Mouse (Mus musculus) MEL (cell line): ENCODE measurements around the gene Card11. TPM values are rescaled to one million over a fixed set of nuclear protein-coding genes. Genes with fewer than 3 reads are reported as not detected.

Experiments used
- DNase-seq: peaks from one replicate; pipeline ENCODE4 v3.0.0; 2011; ENCODE audit warnings: low read depth, low spot score
- H3K27ac ChIP-seq: 2 replicates; pipeline ENCODE4 v1.5.1; 2012; ENCODE audit warnings: low read depth, mild to moderate bottlenecking, control low read depth, low read length, moderate library complexity; ENCODE audit not compliant: control insufficient read depth
- H3K27me3 ChIP-seq, 2 experiments: fragments of 150-350 bp in 1 of 2; sonication (generic) in 1 of 2; 2 replicates each; pipeline ENCODE4 v1.6.1; 2012; ENCODE audit warnings: low read length in 2 of 2, mild to moderate bottlenecking in 2 of 2, improper control_type of control experiment in 1 of 2, moderate library complexity in 1 of 2; ENCODE audit not compliant: insufficient read depth in 2 of 2, control insufficient read depth in 1 of 2
- H3K36me3 ChIP-seq, 2 experiments: 2 replicates each; pipeline ENCODE4 v1.6.1; 2012 to 2014; ENCODE audit warnings: low read length in 2 of 2, improper control_type of control experiment in 1 of 2, inconsistent platforms in 1 of 2, mild to moderate bottlenecking in 1 of 2; ENCODE audit not compliant: insufficient read depth in 2 of 2, control insufficient read depth in 1 of 2
- H3K4me1 ChIP-seq, 2 experiments: fragments of 150-350 bp in 1 of 2; sonication (generic) in 1 of 2; 2 replicates each; pipeline ENCODE4 v1.6.1; 2012; ENCODE audit warnings: low read length in 2 of 2, improper control_type of control experiment in 1 of 2, mild to moderate bottlenecking in 1 of 2; ENCODE audit not compliant: insufficient read depth in 2 of 2, control insufficient read depth in 1 of 2
- H3K4me3 ChIP-seq, 2 experiments: fragments of 150-350 bp in 1 of 2; sonication (generic) in 1 of 2; 2 replicates each; pipeline ENCODE4 v1.5.1; 2012; ENCODE audit warnings: low read depth in 2 of 2, low read length in 2 of 2, mild to moderate bottlenecking in 2 of 2, moderate library complexity in 2 of 2, control low read depth in 1 of 2, improper control_type of control experiment in 1 of 2; ENCODE audit not compliant: control insufficient read depth in 1 of 2, insufficient read depth in 1 of 2
- H3K79me2 ChIP-seq: 2 replicates; pipeline ENCODE4 v1.6.1; 2012; ENCODE audit warnings: mild to moderate bottlenecking, low read length, moderate library complexity; ENCODE audit not compliant: control insufficient read depth, poor library complexity, insufficient read depth
- H3K9ac ChIP-seq: 2 replicates; pipeline ENCODE4 v1.6.1; 2012; ENCODE audit warnings: low read depth, mild to moderate bottlenecking, control low read depth, low read length, moderate library complexity; ENCODE audit not compliant: control insufficient read depth, poor library complexity, severe bottlenecking
- H3K9me3 ChIP-seq: fragments of 150-350 bp; sonication (generic); replicated peaks from 2 replicates; pipeline ENCODE4 v1.6.1; 2012; ENCODE audit warnings: mild to moderate bottlenecking, low read length, improper control_type of control experiment, moderate library complexity; ENCODE audit not compliant: insufficient read depth
- CHD1 ChIP-seq: IDR thresholded peaks from 2 replicates; pipeline ENCODE4 v1.6.1; 2012; ENCODE audit warnings: low read depth, mild to moderate bottlenecking, inconsistent platforms, low read length, improper control_type of control experiment
- CHD2 ChIP-seq: IDR thresholded peaks from 2 replicates; pipeline ENCODE4 v1.6.1; 2011; ENCODE audit warnings: low read length, improper control_type of control experiment
- ELF1 ChIP-seq: IDR thresholded peaks from 2 replicates; pipeline ENCODE4 v1.6.1; 2014; ENCODE audit warnings: low read depth, mild to moderate bottlenecking, inconsistent platforms, low read length, improper control_type of control experiment, moderate library complexity
- ETS1 ChIP-seq: IDR thresholded peaks from 2 replicates; pipeline ENCODE4 v1.6.1; 2012; ENCODE audit warnings: low read depth, mild to moderate bottlenecking, inconsistent platforms, low read length, improper control_type of control experiment, moderate library complexity
- GABPA ChIP-seq: IDR thresholded peaks from 2 replicates; pipeline ENCODE4 v1.6.1; 2012; ENCODE audit warnings: low read depth, mild to moderate bottlenecking, inconsistent platforms, low read length, improper control_type of control experiment, moderate library complexity
- GATA1 ChIP-seq: IDR thresholded peaks from 2 replicates; pipeline ENCODE4 v1.6.1; 2011; ENCODE audit warnings: low read depth, low read length, improper control_type of control experiment
- HCFC1 ChIP-seq: IDR thresholded peaks from 2 replicates; pipeline ENCODE4 v1.6.1; 2012; ENCODE audit warnings: low read depth, mild to moderate bottlenecking, inconsistent platforms, low read length, improper control_type of control experiment, moderate library complexity
- KAT2A ChIP-seq: conservative IDR thresholded peaks from 2 replicates; pipeline ENCODE4 v1.6.1; 2012; ENCODE audit warnings: low read depth, low read length, improper control_type of control experiment, inconsistent platforms
- NELFE ChIP-seq: IDR thresholded peaks from 2 replicates; pipeline ENCODE4 v1.6.1; 2011; ENCODE audit warnings: low read depth, low read length, improper control_type of control experiment
- NRF1 ChIP-seq: IDR thresholded peaks from 2 replicates; pipeline ENCODE4 v1.6.1; 2014; ENCODE audit warnings: low read depth, mild to moderate bottlenecking, inconsistent platforms, low read length, improper control_type of control experiment, moderate library complexity; ENCODE audit not compliant: poor library complexity, insufficient read depth, severe bottlenecking
- POLR2A ChIP-seq, 2 experiments: IDR thresholded peaks; 2 replicates each; pipeline ENCODE4 v1.6.1; 2011 to 2012; ENCODE audit warnings: low read length in 2 of 2, mild to moderate bottlenecking in 2 of 2, control low read depth in 1 of 2, improper control_type of control experiment in 1 of 2, low read depth in 1 of 2, moderate library complexity in 1 of 2; ENCODE audit not compliant: control insufficient read depth in 1 of 2, insufficient read depth in 1 of 2, poor library complexity in 1 of 2
- POLR2AphosphoS2 ChIP-seq: IDR thresholded peaks from 2 replicates; pipeline ENCODE4 v1.6.1; 2011; ENCODE audit warnings: low read length, improper control_type of control experiment
- POLR2AphosphoS5 ChIP-seq: IDR thresholded peaks from 2 replicates; pipeline ENCODE4 v1.6.1; 2012; ENCODE audit warnings: low read depth, borderline replicate concordance, mild to moderate bottlenecking, inconsistent platforms, low read length, moderate library complexity, mixed read lengths
- RCOR1 ChIP-seq: IDR thresholded peaks from 2 replicates; pipeline ENCODE4 v1.6.1; 2012; ENCODE audit warnings: low read depth, mild to moderate bottlenecking, inconsistent platforms, low read length, improper control_type of control experiment
- SIN3A ChIP-seq: IDR thresholded peaks from 2 replicates; pipeline ENCODE4 v1.6.1; 2012; ENCODE audit warnings: low read length, improper control_type of control experiment, inconsistent platforms
- TBP ChIP-seq: IDR thresholded peaks from 2 replicates; pipeline ENCODE4 v1.8.0; 2011; ENCODE audit warnings: low read depth, low read length, improper control_type of control experiment
- TCF12 ChIP-seq: IDR thresholded peaks from 2 replicates; pipeline ENCODE4 v1.6.1; 2014; ENCODE audit warnings: low read depth, mild to moderate bottlenecking, inconsistent platforms, low read length, improper control_type of control experiment, moderate library complexity
- ZKSCAN1 ChIP-seq: IDR thresholded peaks from 2 replicates; pipeline ENCODE4 v1.6.1; 2012; ENCODE audit warnings: low read depth, mild to moderate bottlenecking, inconsistent platforms, low read length, improper control_type of control experiment, moderate library complexity
- polyA plus RNA-seq, 2 experiments: library from polyadenylated mRNA; stranded (reverse) in 1 of 2; unstranded in 1 of 2; fragments of >175 nt in 1 of 2; fragments of >200 nt in 1 of 2; gene quantifications; 2 replicates each; pipeline versions ENCODE4 v1.2.1 to v1.2.4; 2012; ENCODE audit warnings: low replicate concordance in 2 of 2, low read depth in 1 of 2; ENCODE audit not compliant: insufficient read length in 2 of 2, insufficient read depth in 1 of 2, missing spikeins in 1 of 2
- total RNA-seq: library from RNA; depleted of rRNA; stranded (reverse); fragments of 300-350 nt; gene quantifications from 2 replicates; pipeline ENCODE4 v1.2.3, GENCODE M21; 2012

The Card11 gene
- total and polyA plus RNA-seq, 3 experiments = not detected

DNA sequence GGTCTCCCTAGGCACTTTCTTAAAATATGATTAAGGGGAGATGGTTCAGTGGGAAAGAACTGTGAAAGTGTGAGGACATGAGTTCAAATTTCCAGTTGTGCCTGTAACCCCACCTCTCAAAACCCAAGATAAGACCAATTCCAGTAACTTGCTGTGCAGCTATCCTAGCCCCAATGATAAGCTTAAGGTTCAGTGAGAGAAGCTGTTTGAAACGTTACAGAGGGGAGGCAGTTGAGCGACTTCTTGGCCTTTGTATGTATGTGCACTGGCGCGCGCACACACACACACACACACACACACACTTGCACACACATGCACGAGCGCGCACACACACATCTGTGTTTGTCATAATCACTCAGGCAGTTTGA, 169.3 kb downstream of the Card11 start (continued):
- TF ChIP-seq ELF1 (no peak), NRF1 (no peak), GABPA (no peak), CHD2 (no peak), SIN3A (peak; percentile 67), ZKSCAN1 (no peak), POLR2AphosphoS5 (no peak), HCFC1 (peak; percentile 23; the same call in 1 of the 2 replicates), NELFE (no peak; the same call in 1 of the 2 replicates)
- TF ChIP-seq, all 39 proteins: peak for 10

DNA sequence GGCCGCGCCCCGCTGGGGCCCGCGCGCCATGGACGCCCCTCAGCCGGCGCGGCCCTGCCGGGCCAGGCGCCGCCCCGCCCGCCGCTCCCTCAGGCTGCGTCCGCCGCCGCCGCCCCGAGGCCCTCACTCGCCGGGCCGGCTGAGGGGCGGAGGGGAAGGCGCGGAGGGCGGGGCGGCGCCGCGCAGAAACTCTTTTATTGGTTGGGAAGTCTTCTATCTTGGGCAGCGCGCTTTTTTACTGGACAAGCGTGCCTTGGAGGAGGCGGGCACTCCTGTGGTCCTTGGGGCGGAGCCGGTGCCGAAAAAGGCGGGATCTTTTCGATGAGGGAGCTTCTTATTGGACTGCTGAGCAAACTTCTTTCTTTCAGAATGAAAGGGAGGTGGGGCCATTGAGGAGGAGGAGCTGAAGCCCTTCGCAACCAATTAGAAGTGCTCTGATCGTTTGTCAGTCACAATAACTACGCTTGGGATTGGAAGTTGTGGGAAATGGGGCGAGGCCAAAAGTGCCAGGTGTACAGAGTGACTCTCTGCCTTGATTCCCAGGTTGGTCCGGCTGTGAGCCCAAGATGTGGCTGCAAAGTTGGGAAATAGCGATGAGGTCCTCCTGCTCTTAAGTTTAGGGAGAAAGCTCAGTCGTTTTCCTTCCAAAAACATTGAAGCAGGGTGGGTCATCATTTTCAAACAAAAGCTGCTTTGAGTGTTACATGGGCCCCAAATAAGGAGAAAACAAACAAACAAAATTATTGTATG, 169.9 kb downstream of the Card11 start, which contains the start of gene Gna12:
Gene Gna12 (minus strand): TSS at position 118 of the 750 bp plus-strand sequence.
- TF ChIP-seq KAT2A (0 out of 2 replicates have a peak, but pooled peaks have one; percentile 26), GABPA (no peak), NELFE (peak; percentile 2; the same call in 1 of the 2 replicates), NRF1 (peak; percentile 32; the same call in 1 of the 2 replicates), TBP (peak; percentile 8; the same call in 1 of the 2 replicates), CHD2 (peak; percentile 41; the same call in 1 of the 2 replicates), CHD1 (0 out of 2 replicates have a peak, but pooled peaks have one; percentile 74), RCOR1 (no peak), TCF12 (peak; percentile 28; the same call in 1 of the 2 replicates), ETS1 (no peak), SIN3A (peak; percentile 58; the same call in 1 of the 2 replicates), GATA1 (peak; percentile 40; the same call in 1 of the 2 replicates), POLR2AphosphoS2 (peak; percentile 41; the same call in 1 of the 2 replicates), POLR2A (IDR thresholded peaks at IDR 0.05; ENCODE audit: control insufficient read depth in 1 of 2, insufficient read depth in 1 of 2, low read depth in 1 of 2, low read length in 2 of 2, poor library complexity in 1 of 2) (peak in 1 of 2 experiments; percentile 61; a peak in 1 of 4 replicates), ELF1 (no peak)
- H3K36me3 ChIP-seq = peaks cover 0 to 15% of the 10 kb centered on the region in 2 experiments; a peak in 2 of 4 replicates
- peak; percentile 99 for DNase-seq
- peak within 1 kb of the TSS; percentile 44 for H3K9ac ChIP-seq
- H3K79me2 ChIP-seq = peaks cover 12% of the 10 kb centered on the region
- H3K9me3 ChIP-seq = no peaks in the 10 kb centered on the region
- H3K27me3 ChIP-seq = no peaks in the 10 kb centered on the region
- H3K27ac ChIP-seq = peak within 1 kb of the TSS; percentile 68
- peak within 1 kb of the TSS; percentile 62 to 93 for H3K4me3 ChIP-seq
- H3K4me1 ChIP-seq = peaks cover 5 to 23% of the 10 kb centered on the region in 2 experiments
